Mouse (Mus musculus): ENCODE results near the gene Iqgap1. TPM values are rescaled to one million over a fixed set of nuclear protein-coding genes. Genes with fewer than 3 reads are reported as not detected.

The Iqgap1 gene
- polyA plus RNA-seq, 1 experiment = 222 TPM

GRCm38 (mm10) chr7:80688556-80689220, 137.1 kb downstream of the Iqgap1 start, which contains the start of gene Crtc3:
Gene Crtc3, minus strand, starts transcription at chr7:80688877.
- H3K4me1 ChIP-seq (ENCODE audit: control insufficient read depth, insufficient read depth, low read length) = no peaks in the 10 kb centered on the region
- no peak within 1 kb of the TSS for H3K27ac ChIP-seq (ENCODE audit: insufficient read depth, low read length)
- H3K27me3 ChIP-seq (ENCODE audit: control insufficient read depth, insufficient read depth, low read length, poor library complexity, severe bottlenecking) = no peaks in the 10 kb centered on the region
- H3K4me3 ChIP-seq (ENCODE audit: low read depth, low read length) = peak within 1 kb of the TSS; percentile 86
- H3K36me3 ChIP-seq (ENCODE audit: control insufficient read depth, insufficient read depth, low read length, poor library complexity, severe bottlenecking) = no peaks in the 10 kb centered on the region
- no peaks in the 10 kb centered on the region for H3K9me3 ChIP-seq (replicated peaks; ENCODE audit: control insufficient read depth, insufficient read depth, low read length, poor library complexity, severe bottlenecking)
- peak within 1 kb of the TSS; percentile 85 for H3K9ac ChIP-seq (ENCODE audit: low read depth, poor library complexity, severe bottlenecking)
- no peak for TF ChIP-seq POLR2A (IDR thresholded peaks at IDR 0.05; ENCODE audit: insufficient read depth, low read length)

GRCm38 (mm10) chr7:80687721-80688555, 137.8 kb downstream of the Iqgap1 start:
- H3K27ac ChIP-seq (ENCODE audit: insufficient read depth, low read length) = no peak overlapping the region
- peak overlapping the region; percentile 75 for H3K4me3 ChIP-seq (ENCODE audit: low read depth, low read length)
- H3K27me3 ChIP-seq (ENCODE audit: control insufficient read depth, insufficient read depth, low read length, poor library complexity, severe bottlenecking) = no peaks in the 10 kb centered on the region
- H3K9ac ChIP-seq (ENCODE audit: low read depth, poor library complexity, severe bottlenecking) = peak overlapping the region; percentile 85
- H3K9me3 ChIP-seq (replicated peaks; ENCODE audit: control insufficient read depth, insufficient read depth, low read length, poor library complexity, severe bottlenecking) = no peaks in the 10 kb centered on the region
- H3K36me3 ChIP-seq (ENCODE audit: control insufficient read depth, insufficient read depth, low read length, poor library complexity, severe bottlenecking) = no peaks in the 10 kb centered on the region
- no peak for TF ChIP-seq POLR2A (IDR thresholded peaks at IDR 0.05; ENCODE audit: insufficient read depth, low read length)
- no peak for TF ChIP-seq CTCF (IDR thresholded peaks at IDR 0.05; ENCODE audit: low read depth, low read length)
- no peak for TF ChIP-seq EP300 (IDR thresholded peaks at IDR 0.05; ENCODE audit: insufficient read depth, low read depth, low read length)
- no peaks in the 10 kb centered on the region for H3K4me1 ChIP-seq (ENCODE audit: control insufficient read depth, insufficient read depth, low read length)

GRCm38 (mm10) chr7:80685639-80686038, 140.1 kb downstream of the Iqgap1 start:
- TF ChIP-seq POLR2A (IDR thresholded peaks at IDR 0.05; ENCODE audit: insufficient read depth, low read length) (no peak), EP300 (IDR thresholded peaks at IDR 0.05; ENCODE audit: insufficient read depth, low read depth, low read length) (no peak), CTCF (IDR thresholded peaks at IDR 0.05; ENCODE audit: low read depth, low read length) (no peak)

GRCm38 (mm10) chr7:80682630-80683029, 143.1 kb downstream of the Iqgap1 start:
- H3K4me1 ChIP-seq (ENCODE audit: control insufficient read depth, insufficient read depth, low read length) = no peaks in the 10 kb centered on the region
- no peaks in the 10 kb centered on the region for H3K27me3 ChIP-seq (ENCODE audit: control insufficient read depth, insufficient read depth, low read length, poor library complexity, severe bottlenecking)
- H3K27ac ChIP-seq (ENCODE audit: insufficient read depth, low read length) = no peak overlapping the region
- TF ChIP-seq CTCF (IDR thresholded peaks at IDR 0.05; ENCODE audit: low read depth, low read length) (no peak), EP300 (IDR thresholded peaks at IDR 0.05; ENCODE audit: insufficient read depth, low read depth, low read length) (no peak), POLR2A (IDR thresholded peaks at IDR 0.05; ENCODE audit: insufficient read depth, low read length) (no peak)
- H3K9ac ChIP-seq (ENCODE audit: low read depth, poor library complexity, severe bottlenecking) = no peak overlapping the region
- no peak overlapping the region for H3K4me3 ChIP-seq (ENCODE audit: low read depth, low read length)
- no peaks in the 10 kb centered on the region for H3K9me3 ChIP-seq (replicated peaks; ENCODE audit: control insufficient read depth, insufficient read depth, low read length, poor library complexity, severe bottlenecking)
- no peaks in the 10 kb centered on the region for H3K36me3 ChIP-seq (ENCODE audit: control insufficient read depth, insufficient read depth, low read length, poor library complexity, severe bottlenecking)

More at GRCm38 (mm10) chr7:80685639-80686038, 140.1 kb downstream of the Iqgap1 start:
- Histone ChIP-seq H3K27me3 (ENCODE audit: control insufficient read depth, insufficient read depth, low read length, poor library complexity, severe bottlenecking) (no peaks in the 10 kb centered on the region), H3K9me3 (replicated peaks; ENCODE audit: control insufficient read depth, insufficient read depth, low read length, poor library complexity, severe bottlenecking) (no peaks in the 10 kb centered on the region), H3K4me1 (ENCODE audit: control insufficient read depth, insufficient read depth, low read length) (no peaks in the 10 kb centered on the region), H3K9ac (ENCODE audit: low read depth, poor library complexity, severe bottlenecking) (no peak overlapping the region), H3K27ac (ENCODE audit: insufficient read depth, low read length) (no peak overlapping the region), H3K4me3 (ENCODE audit: low read depth, low read length) (no peak overlapping the region), H3K36me3 (ENCODE audit: control insufficient read depth, insufficient read depth, low read length, poor library complexity, severe bottlenecking) (no peaks in the 10 kb centered on the region)

GRCm38 (mm10) chr7:80680218-80680847, 145.4 kb downstream of the Iqgap1 start:
- Histone ChIP-seq H3K36me3 (ENCODE audit: control insufficient read depth, insufficient read depth, low read length, poor library complexity, severe bottlenecking) (no peaks in the 10 kb centered on the region), H3K4me1 (ENCODE audit: control insufficient read depth, insufficient read depth, low read length) (no peaks in the 10 kb centered on the region), H3K9me3 (replicated peaks; ENCODE audit: control insufficient read depth, insufficient read depth, low read length, poor library complexity, severe bottlenecking) (no peaks in the 10 kb centered on the region), H3K9ac (ENCODE audit: low read depth, poor library complexity, severe bottlenecking) (no peak overlapping the region), H3K4me3 (ENCODE audit: low read depth, low read length) (no peak overlapping the region), H3K27me3 (ENCODE audit: control insufficient read depth, insufficient read depth, low read length, poor library complexity, severe bottlenecking) (no peaks in the 10 kb centered on the region), H3K27ac (ENCODE audit: insufficient read depth, low read length) (no peak overlapping the region)
- TF ChIP-seq CTCF (IDR thresholded peaks at IDR 0.05; ENCODE audit: low read depth, low read length) (no peak), EP300 (IDR thresholded peaks at IDR 0.05; ENCODE audit: insufficient read depth, low read depth, low read length) (no peak), POLR2A (IDR thresholded peaks at IDR 0.05; ENCODE audit: insufficient read depth, low read length) (no peak)
